Comparison of ENCODE assay signal across 9 mouse cellular contexts in the genomic region with DNA sequence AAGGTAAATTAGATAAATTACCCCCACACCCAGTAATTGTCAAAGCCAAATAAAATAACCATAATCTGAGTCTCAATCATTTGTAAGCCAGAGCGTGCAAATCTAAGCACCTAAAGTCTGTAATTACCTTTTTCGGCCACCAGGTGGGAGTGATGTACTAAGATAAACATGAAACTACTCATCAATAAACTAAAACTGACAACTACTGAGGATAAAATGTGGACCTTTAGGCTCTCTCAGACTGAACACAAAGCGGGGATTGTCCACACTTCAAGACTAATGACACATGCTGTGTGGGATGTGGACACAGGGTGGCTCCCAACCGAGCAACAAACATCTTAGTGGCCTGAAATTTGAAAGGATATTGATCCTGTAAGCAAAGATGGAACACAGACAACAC. TPM values are rescaled to one million over a fixed set of nuclear protein-coding genes. Genes with fewer than 3 reads are reported as not detected.
DNase-seq lines count a peak whose midpoint lies in the region; ATAC-seq and TF ChIP-seq lines count a peak whose summit lies in the region.
"Had no signal": no experiment of that assay in that cellular context is flagged by ENCODE, and none has a peak within 500 bp of the region (broad histone marks: within the 10 kb centered on the region; RNA-seq: fewer than 3 reads in every experiment).

No protein-coding gene starts in this region.

- H3K4me3 ChIP-seq in kidney, adult 2 months (ENCODE audit: insufficient read depth, low read depth, low read length) = no peak overlapping the region
- H3K4me3 ChIP-seq in kidney, embryonic 16.5 days (ENCODE audit: low read length) = no peak overlapping the region
- H3K4me3 ChIP-seq in G1E (ENCODE audit: low read depth, low read length) = no peak overlapping the region
- H3K4me3 ChIP-seq in lung, postnatal 0 days (ENCODE audit: low read depth, low read length) = no peak overlapping the region
- H3K4me3 ChIP-seq: embryonic facial prominence, embryonic 12.5 days; limb, embryonic 12.5 days had no signal

- no peak for TF ChIP-seq POLR2A in kidney, adult 2 months (IDR thresholded peaks at IDR 0.05; ENCODE audit: low read depth, low read length)

- no peak overlapping the region for H3K9ac ChIP-seq in kidney, embryonic 16.5 days (replicated peaks; ENCODE audit: low read length)
- H3K9ac ChIP-seq in lung, postnatal 0 days (replicated peaks; ENCODE audit: low read depth) = no peak overlapping the region
- H3K9ac ChIP-seq: embryonic facial prominence, embryonic 12.5 days; limb, embryonic 12.5 days had no signal

- WGBS in kidney, adult 2 months = 35% methylated on average over 4 of the region's 4 CpGs
- 37% methylated on average over 4 of the region's 4 CpGs for WGBS in kidney, embryonic 16.5 days
- WGBS in lung, postnatal 0 days = 43% methylated on average over 4 of the region's 4 CpGs

- H3K4me1 ChIP-seq in kidney, adult 2 months (ENCODE audit: control insufficient read depth, insufficient read depth, low read length) = no peaks in the 10 kb centered on the region
- H3K4me1 ChIP-seq in kidney, embryonic 16.5 days (ENCODE audit: insufficient read depth, low read length) = no peaks in the 10 kb centered on the region
- no peaks in the 10 kb centered on the region for H3K4me1 ChIP-seq in G1E (ENCODE audit: insufficient read depth, low read depth, low read length)
- H3K4me1 ChIP-seq in lung, postnatal 0 days (ENCODE audit: insufficient read depth, low read depth, low read length) = no peaks in the 10 kb centered on the region
- H3K4me1 ChIP-seq: embryonic facial prominence, embryonic 12.5 days; limb, embryonic 12.5 days had no signal

- H3K27me3 ChIP-seq in kidney, adult 2 months (replicated peaks; ENCODE audit: control insufficient read depth, insufficient read depth, low read length) = no peaks in the 10 kb centered on the region
- H3K27me3 ChIP-seq in kidney, embryonic 16.5 days (ENCODE audit: insufficient read depth, low read length) = no peaks in the 10 kb centered on the region
- H3K27me3 ChIP-seq in G1E (ENCODE audit: insufficient read depth, low read length) = no peaks in the 10 kb centered on the region
- no peaks in the 10 kb centered on the region for H3K27me3 ChIP-seq in lung, postnatal 0 days (replicated peaks; ENCODE audit: insufficient read depth, low read length)
- H3K27me3 ChIP-seq: embryonic facial prominence, embryonic 12.5 days; limb, embryonic 12.5 days had no signal

- no peaks in the 10 kb centered on the region for H3K36me3 ChIP-seq in kidney, adult 2 months (ENCODE audit: control insufficient read depth, insufficient read depth, low read length)
- H3K36me3 ChIP-seq in kidney, embryonic 16.5 days (ENCODE audit: insufficient read depth, low read length) = peaks cover 47% of the 10 kb centered on the region
- H3K36me3 ChIP-seq in G1E (replicated peaks) = peaks cover 92% of the 10 kb centered on the region
- peaks cover 15% of the 10 kb centered on the region for H3K36me3 ChIP-seq in lung, postnatal 0 days (ENCODE audit: insufficient read depth, low read length)

- no peak overlapping the region for H3K4me2 ChIP-seq in kidney, embryonic 16.5 days (replicated peaks; ENCODE audit: low read depth, low read length)
- no peak overlapping the region for H3K4me2 ChIP-seq in lung, postnatal 0 days (replicated peaks; ENCODE audit: low read depth, low read length)
- H3K4me2 ChIP-seq: embryonic facial prominence, embryonic 12.5 days; limb, embryonic 12.5 days had no signal

- H3K9me3 ChIP-seq in kidney, embryonic 16.5 days (ENCODE audit: low read length) = no peaks in the 10 kb centered on the region
- no peaks in the 10 kb centered on the region for H3K9me3 ChIP-seq in G1E (replicated peaks)
- H3K9me3 ChIP-seq in lung, postnatal 0 days (ENCODE audit: low read length) = no peaks in the 10 kb centered on the region
- H3K9me3 ChIP-seq: embryonic facial prominence, embryonic 12.5 days; limb, embryonic 12.5 days had no signal

- no peak for ATAC-seq in kidney, embryonic 16.5 days (ENCODE audit: low FRiP score, low TSS enrichment)
- ATAC-seq in G1E (ENCODE audit: extremely low read depth, insufficient number of reproducible peaks, low FRiP score, poor library complexity, severe bottlenecking) = peak; percentile 65
- no peak for ATAC-seq in lung, postnatal 0 days

- TF ChIP-seq EP300 in lung, postnatal 0 days (IDR thresholded peaks at IDR 0.05) = no peak

- 0 out of 2 replicates have a peak, but pooled peaks have one; percentile 16 for TF ChIP-seq CTCF in kidney, adult 2 months (conservative IDR thresholded peaks at IDR 0.05; ENCODE audit: insufficient read depth, insufficient read length, low read depth, low read length)
- peak; percentile 34; the same call in 1 of the 2 replicates for TF ChIP-seq CTCF in G1E (IDR thresholded peaks at IDR 0.05; ENCODE audit: low read depth, low read length)
- peak; percentile 78 for TF ChIP-seq CTCF in lung, postnatal 0 days (IDR thresholded peaks at IDR 0.05)

- peak; percentile 47 for DNase-seq in kidney, adult 2 months
- DNase-seq in G1E (ENCODE audit: low spot score) = peak; percentile 20
- DNase-seq in c-Kit-negative CD71-positive TER-119-positive erythroid progenitor cells, embryonic 14.5 days (ENCODE audit: low read depth, low spot score) = peak; percentile 52
- peak; percentile 75 for DNase-seq in induced T-regulatory cell, adult 2 months (ENCODE audit: low read depth)
- DNase-seq in lung, postnatal 0 days (ENCODE audit: low spot score) = peak; percentile 56
- peak; percentile 45 for DNase-seq in thymus, postnatal 14 days

- H3K27ac ChIP-seq in kidney, adult 2 months (ENCODE audit: insufficient read depth, low read depth, low read length) = no peak overlapping the region
- H3K27ac ChIP-seq in kidney, embryonic 16.5 days (ENCODE audit: low read length) = no peak overlapping the region
- no peak overlapping the region for H3K27ac ChIP-seq in lung, postnatal 0 days (ENCODE audit: low read length)
- H3K27ac ChIP-seq: embryonic facial prominence, embryonic 12.5 days; limb, embryonic 12.5 days had no signal

RNA-seq across cellular contexts. Expression of gene Kctd3, which starts 14.4 kb away (rescaled TPM):
- polyA plus RNA-seq in kidney, adult 2 months (2012; rRNA removed) = 19.8 and 26.9 TPM in 2 replicates
- polyA plus RNA-seq in kidney, embryonic 16.5 days (2015; fragmentation: Nextera tagmentation; extraction: Ambion mirVana) = 26.9 and 28.4 TPM in 2 replicates
- total RNA-seq in G1E (2014; fragmentation: Nextera tagmentation) (23.9 and 25.4 TPM in 2 replicates), G1E (2017) (15.9 and 16.3 TPM in 2 replicates)
- polyA plus RNA-seq in G1E (2012) = 42.9 and 45.4 TPM in 2 replicates
- 19.3 and 22.5 TPM in 2 replicates for polyA plus RNA-seq in lung, postnatal 0 days (2015; fragmentation: Nextera tagmentation; extraction: Ambion mirVana)

Comparison
In these comparisons a context has a peak if more than half of its experiments do, and no peak if none do; other contexts are left out.
1. DNase-seq: peak in every context shown above with its lines; median percentile 75 in induced T-regulatory cell, adult 2 months; 56 in lung, postnatal 0 days; 52 in c-Kit-negative CD71-positive TER-119-positive erythroid progenitor cells, embryonic 14.5 days; 47 in kidney, adult 2 months; 45 in thymus, postnatal 14 days; 20 in G1E.
2. CTCF ChIP-seq: peak in every context shown above with its lines; median percentile 78 in lung, postnatal 0 days; 34 in G1E; 16 in kidney, adult 2 months.